Mouse (Mus musculus): ENCODE data around the gene Aebp2. TPM values are rescaled to one million over a fixed set of nuclear protein-coding genes. Genes with fewer than 3 reads are reported as not detected.
"Not testable (repeated sequence)": the region's sequence is repeated elsewhere in the genome, so short reads cannot be mapped to it uniquely, and the experiment has no call there.

Gene Aebp2
- 7.3 and 9.2 TPM in 2 replicates for polyA plus RNA-seq (2015; fragmentation: Nextera tagmentation; extraction: Ambion mirVana)

- Histone ChIP-seq H3K36me3 (no peaks in the 10 kb centered on the region), H3K27ac (peak within 1 kb of the TSS; percentile 97), H3K27me3 (no peaks in the 10 kb centered on the region), H3K4me1 (replicated peaks) (peaks cover 24% of the 10 kb centered on the region), H3K9me3 (replicated peaks) (no peaks in the 10 kb centered on the region), H3K9ac (peak within 1 kb of the TSS; percentile 99), H3K4me3 (peak within 1 kb of the TSS; percentile 99), H3K4me2 (peak within 1 kb of the TSS; percentile 73)
- WGBS: 44% methylated on average over 30 of the region's 30 CpGs
- ATAC-seq (replicated peaks; ENCODE audit: insufficient number of reproducible peaks, insufficient read depth, low FRiP score, low read depth): no peak
Measured at GRCm38 (mm10) chr6:140622391-140623225, at the start of gene Aebp2. Aebp2 (plus strand) TSS chr6:140622663.

- Histone ChIP-seq H3K4me1 (replicated peaks) (peaks cover 4% of the 10 kb centered on the region; the same call in 1 of the 2 replicates), H3K27me3 (no peaks in the 10 kb centered on the region), H3K4me2 (no peak overlapping the region), H3K27ac (no peak overlapping the region), H3K4me3 (no peak overlapping the region), H3K9ac (no peak overlapping the region), H3K36me3 (peaks cover 37% of the 10 kb centered on the region), H3K9me3 (replicated peaks) (no peaks in the 10 kb centered on the region)
- no peak for ATAC-seq (replicated peaks; ENCODE audit: insufficient number of reproducible peaks, insufficient read depth, low FRiP score, low read depth)
- WGBS: 96% methylated on average over 3 of the region's 3 CpGs
Measured at GRCm38 (mm10) chr6:140574943-140575342, 47.5 kb upstream of the Aebp2 start.

DNA sequence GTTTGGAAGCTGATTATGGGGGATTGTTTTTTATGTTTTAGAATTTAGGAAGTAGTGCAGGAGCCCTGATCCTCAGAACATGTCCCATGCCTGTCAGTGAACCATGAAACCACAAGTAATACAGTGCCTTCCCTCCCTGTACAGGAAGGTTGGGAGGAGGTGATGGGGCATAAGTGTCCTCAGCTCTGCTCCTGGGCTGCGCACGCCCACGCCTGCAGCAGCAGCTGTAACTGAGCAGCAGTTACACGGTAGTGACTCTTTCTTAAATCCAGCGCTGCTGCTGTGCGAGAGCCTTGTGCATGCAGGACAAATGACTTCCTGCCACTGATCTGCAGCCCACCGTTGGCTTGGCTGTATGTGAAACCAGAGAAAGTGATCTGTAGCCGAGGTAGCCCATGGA lies 46.3 kb upstream of the Aebp2 start:
- no peak overlapping the region for H3K4me3 ChIP-seq
- H3K4me2 ChIP-seq: no peak overlapping the region
- no peaks in the 10 kb centered on the region for H3K9me3 ChIP-seq (replicated peaks)
- WGBS: 82% methylated on average over 8 of the region's 8 CpGs
- no peaks in the 10 kb centered on the region for H3K27me3 ChIP-seq
- no peak overlapping the region for H3K27ac ChIP-seq
- 0 out of 2 replicates have a peak, but pooled peaks cover 2% of the 10 kb centered on the region for H3K4me1 ChIP-seq (replicated peaks)
- peaks cover 37% of the 10 kb centered on the region for H3K36me3 ChIP-seq
- no peak for ATAC-seq (replicated peaks; ENCODE audit: insufficient number of reproducible peaks, insufficient read depth, low FRiP score, low read depth)
- no peak overlapping the region for H3K9ac ChIP-seq

DNA sequence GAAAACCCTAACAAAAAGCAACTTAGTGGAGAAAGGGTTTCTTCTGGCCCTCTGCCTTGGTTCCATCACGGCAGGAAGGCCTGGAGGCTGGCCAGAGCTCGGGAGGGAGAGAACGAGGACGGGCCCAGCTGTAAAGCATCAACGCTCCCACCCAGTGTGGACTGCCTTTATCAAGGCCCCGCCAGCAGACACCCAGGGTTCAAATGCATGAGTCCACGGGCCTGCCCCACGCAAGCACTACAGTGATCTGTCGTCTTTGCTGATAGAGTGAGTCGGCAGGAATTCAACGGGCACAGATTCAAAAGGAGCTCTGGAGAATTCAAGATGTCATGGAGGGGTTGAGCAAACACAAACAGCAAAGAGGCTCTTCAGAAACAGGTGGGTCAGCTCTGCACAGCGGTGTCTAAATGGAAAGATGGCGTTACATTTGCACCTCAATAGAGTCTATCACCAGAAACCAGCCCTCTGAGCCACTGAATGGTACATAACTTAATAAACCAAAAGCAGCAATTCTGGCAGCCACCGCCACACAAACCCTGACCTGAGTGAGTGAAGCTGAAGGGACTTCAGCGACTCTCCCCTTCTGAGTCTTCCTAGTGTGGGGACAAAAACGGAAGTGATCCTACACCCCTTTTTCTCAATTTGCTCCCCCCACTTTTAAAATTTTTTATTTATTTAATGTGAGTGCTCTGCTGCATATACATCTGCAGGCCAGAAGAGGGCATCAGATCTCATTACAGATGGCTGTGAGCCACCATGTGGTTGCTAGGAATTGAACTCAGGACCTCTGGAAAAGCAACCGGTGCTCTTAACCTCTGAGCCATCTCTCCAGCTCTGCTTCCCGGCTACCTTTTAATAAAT lies 45.3 kb upstream of the Aebp2 start:
- 42% methylated on average over 18 of the region's 18 CpGs for WGBS
- H3K9ac ChIP-seq: no peak overlapping the region
- peak; percentile 58; the same call in 1 of the 2 replicates for ATAC-seq (replicated peaks; ENCODE audit: insufficient number of reproducible peaks, insufficient read depth, low FRiP score, low read depth)
- peaks cover 34% of the 10 kb centered on the region for H3K36me3 ChIP-seq
- peak overlapping the region; percentile 3; the same call in 1 of the 2 replicates for H3K27ac ChIP-seq
- H3K4me3 ChIP-seq: no peak overlapping the region
- H3K4me1 ChIP-seq (replicated peaks): 0 out of 2 replicates have a peak, but pooled peaks cover 2% of the 10 kb centered on the region
- H3K9me3 ChIP-seq (replicated peaks): no peaks in the 10 kb centered on the region
- no peaks in the 10 kb centered on the region for H3K27me3 ChIP-seq
- no peak overlapping the region for H3K4me2 ChIP-seq

DNA sequence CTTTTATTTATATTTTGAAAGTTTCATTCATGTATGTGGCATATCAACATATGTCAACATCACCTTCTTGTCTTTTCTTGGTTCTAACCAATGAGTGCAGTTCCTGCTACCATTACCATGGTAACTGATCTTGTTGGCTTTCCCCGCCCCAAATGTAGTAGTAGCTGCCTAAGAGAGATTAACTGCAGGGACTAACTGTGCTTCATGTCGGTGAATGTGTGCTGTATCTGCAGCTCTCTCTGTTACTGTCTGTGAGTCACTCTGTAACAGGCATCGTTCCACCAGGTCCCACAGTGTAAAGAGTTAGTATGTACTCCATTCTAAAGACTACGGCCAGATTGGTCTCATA lies 44.7 kb upstream of the Aebp2 start:
- 0 out of 2 replicates have a peak, but pooled peaks cover 2% of the 10 kb centered on the region for H3K4me1 ChIP-seq (replicated peaks)
- H3K4me2 ChIP-seq: no peak overlapping the region
- no peak for ATAC-seq (replicated peaks; ENCODE audit: insufficient number of reproducible peaks, insufficient read depth, low FRiP score, low read depth)
- H3K27ac ChIP-seq: no peak overlapping the region
- H3K9me3 ChIP-seq (replicated peaks): no peaks in the 10 kb centered on the region
- H3K27me3 ChIP-seq: no peaks in the 10 kb centered on the region
- no peak overlapping the region for H3K4me3 ChIP-seq
- peaks cover 28% of the 10 kb centered on the region for H3K36me3 ChIP-seq
- WGBS: 90% methylated on average over 4 of the region's 4 CpGs
- H3K9ac ChIP-seq: no peak overlapping the region

DNA sequence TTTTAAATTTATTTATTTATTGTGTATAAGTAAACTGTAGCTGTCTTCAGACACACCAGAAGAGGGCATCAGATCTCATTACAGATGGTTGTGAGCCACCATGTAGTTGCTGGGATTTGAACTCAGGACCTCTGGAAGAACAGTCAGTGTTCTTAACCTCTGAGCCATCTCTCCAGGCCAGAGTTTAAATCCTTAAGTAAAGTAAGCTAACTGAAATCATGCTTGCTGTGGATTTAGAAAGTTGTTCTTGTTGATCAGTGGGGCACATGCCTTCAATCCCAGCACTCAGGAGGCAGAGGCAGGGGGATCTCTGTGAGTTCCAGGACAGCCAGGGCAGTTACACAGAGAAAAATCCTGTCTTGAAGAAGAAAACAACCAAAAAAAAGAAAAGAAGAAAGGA lies 43.5 kb upstream of the Aebp2 start:
- H3K27me3 ChIP-seq; H3K4me3 ChIP-seq; H3K9ac ChIP-seq; H3K4me1 ChIP-seq (replicated peaks); H3K9me3 ChIP-seq (replicated peaks); H3K27ac ChIP-seq; H3K4me2 ChIP-seq; ATAC-seq (replicated peaks; ENCODE audit: insufficient number of reproducible peaks, insufficient read depth, low FRiP score, low read depth): not testable (repeated sequence)
- peaks cover 27% of the 10 kb centered on the region for H3K36me3 ChIP-seq

DNA sequence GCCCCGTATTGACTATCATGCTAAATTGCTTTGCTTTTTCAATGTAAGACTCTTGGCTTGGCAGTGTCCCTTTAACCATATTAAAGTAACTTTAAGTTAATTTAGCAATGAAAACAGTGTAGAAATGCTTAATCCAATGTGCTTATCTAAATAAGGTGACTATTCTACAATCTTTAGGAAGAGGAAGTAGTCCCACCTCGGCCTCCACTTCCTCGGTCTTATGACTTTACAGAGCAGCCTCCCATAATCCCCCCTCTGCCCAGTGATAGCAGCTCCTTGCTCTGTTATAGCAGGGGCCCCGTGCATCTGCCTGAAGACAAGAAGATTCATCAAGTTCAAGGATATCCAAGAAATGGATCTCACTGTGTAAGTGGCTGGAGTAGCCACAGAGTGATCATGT lies 42.3 kb upstream of the Aebp2 start:
- H3K4me1 ChIP-seq (replicated peaks): 0 out of 2 replicates have a peak, but pooled peaks cover 2% of the 10 kb centered on the region
- H3K27ac ChIP-seq: no peak overlapping the region
- no peak overlapping the region for H3K4me3 ChIP-seq
- no peak overlapping the region for H3K9ac ChIP-seq
- ATAC-seq (replicated peaks; ENCODE audit: insufficient number of reproducible peaks, insufficient read depth, low FRiP score, low read depth): no peak
- H3K27me3 ChIP-seq: no peaks in the 10 kb centered on the region
- no peaks in the 10 kb centered on the region for H3K9me3 ChIP-seq (replicated peaks)
- H3K36me3 ChIP-seq: peaks cover 29% of the 10 kb centered on the region
- no peak overlapping the region for H3K4me2 ChIP-seq
- WGBS: 72% methylated on average over 4 of the region's 4 CpGs

DNA sequence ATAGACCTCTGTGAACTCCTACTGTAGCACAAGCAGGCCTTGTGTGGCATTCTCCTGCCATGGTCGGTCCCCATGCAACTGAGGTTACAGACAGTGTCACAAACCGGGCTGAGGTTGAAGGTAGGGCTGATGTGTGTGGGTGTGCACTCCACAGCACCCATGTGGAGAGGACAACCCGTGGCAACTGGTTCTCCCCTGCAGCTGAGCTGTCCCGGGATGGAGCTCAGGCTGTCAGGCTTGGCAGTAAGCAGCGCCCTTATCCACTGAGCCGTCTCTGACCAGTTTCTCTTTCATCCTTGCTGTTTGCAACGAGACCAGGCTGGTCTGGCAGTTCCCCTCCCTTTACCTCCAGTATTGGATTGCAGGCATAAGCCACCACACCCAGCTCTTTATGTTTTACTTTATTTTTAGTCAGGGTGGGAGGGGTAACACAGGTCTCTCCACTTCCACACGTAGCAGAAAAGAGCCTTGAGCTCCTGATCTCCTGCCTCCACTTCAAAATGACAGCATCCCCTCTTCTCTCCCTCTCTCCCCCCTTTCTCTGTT lies 35.7 kb upstream of the Aebp2 start:
- 71% methylated on average over 8 of the region's 8 CpGs for WGBS
- H3K4me1 ChIP-seq (replicated peaks): no peaks in the 10 kb centered on the region
- no peak for ATAC-seq (replicated peaks; ENCODE audit: insufficient number of reproducible peaks, insufficient read depth, low FRiP score, low read depth)
- no peaks in the 10 kb centered on the region for H3K9me3 ChIP-seq (replicated peaks)
- no peaks in the 10 kb centered on the region for H3K27me3 ChIP-seq
- H3K4me2 ChIP-seq: no peak overlapping the region
- H3K9ac ChIP-seq: no peak overlapping the region
- no peak overlapping the region for H3K27ac ChIP-seq
- H3K4me3 ChIP-seq: no peak overlapping the region
- peaks cover 55% of the 10 kb centered on the region for H3K36me3 ChIP-seq

- 92% methylated on average over 5 of the region's 5 CpGs for WGBS
- no peak for ATAC-seq (replicated peaks; ENCODE audit: insufficient number of reproducible peaks, insufficient read depth, low FRiP score, low read depth)
- no peak overlapping the region for H3K4me2 ChIP-seq
Measured at GRCm38 (mm10) chr6:140591331-140591730, 31.1 kb upstream of the Aebp2 start.

DNA sequence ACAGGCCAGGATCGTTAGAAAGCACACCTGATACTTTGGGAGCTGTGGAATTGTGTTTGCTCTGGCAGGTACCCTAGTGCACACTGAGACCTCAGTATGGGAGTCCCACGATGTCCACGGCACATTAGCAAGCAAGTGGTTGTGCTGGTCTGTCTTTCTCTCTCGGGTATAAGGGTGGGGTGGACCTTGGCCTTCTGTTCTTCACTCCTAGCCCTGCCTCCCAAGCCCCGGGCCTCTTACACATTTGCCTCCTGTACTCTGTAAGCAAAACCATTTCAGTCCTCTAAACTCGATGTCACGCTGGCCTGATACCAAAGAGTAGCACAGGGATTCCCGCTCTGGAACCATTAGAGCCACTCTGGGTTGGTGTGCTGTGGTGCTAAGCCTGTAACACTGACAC lies 29.8 kb upstream of the Aebp2 start:
- Histone ChIP-seq H3K36me3 (peaks cover 37% of the 10 kb centered on the region), H3K27ac (no peak overlapping the region)

More at GRCm38 (mm10) chr6:140591331-140591730, 31.1 kb upstream of the Aebp2 start:
- no peak overlapping the region for H3K27ac ChIP-seq
- H3K27me3 ChIP-seq: no peaks in the 10 kb centered on the region
- no peaks in the 10 kb centered on the region for H3K4me1 ChIP-seq (replicated peaks)
- H3K4me3 ChIP-seq: no peak overlapping the region
- no peak overlapping the region for H3K9ac ChIP-seq
- H3K36me3 ChIP-seq: peaks cover 40% of the 10 kb centered on the region
- H3K9me3 ChIP-seq (replicated peaks): no peaks in the 10 kb centered on the region

More for the DNA sequence above, 29.8 kb upstream of the Aebp2 start:
- no peak overlapping the region for H3K9ac ChIP-seq
- H3K9me3 ChIP-seq (replicated peaks): no peaks in the 10 kb centered on the region
- 83% methylated on average over 8 of the region's 8 CpGs for WGBS
- no peak overlapping the region for H3K4me2 ChIP-seq
- H3K4me3 ChIP-seq: no peak overlapping the region
- H3K27me3 ChIP-seq: no peaks in the 10 kb centered on the region
- H3K4me1 ChIP-seq (replicated peaks): no peaks in the 10 kb centered on the region
- no peak for ATAC-seq (replicated peaks; ENCODE audit: insufficient number of reproducible peaks, insufficient read depth, low FRiP score, low read depth)
